Mouse (Mus musculus) lung, postnatal 0 days (tissue): Measurements from ENCODE around the gene Tmod3. TPM values are rescaled to one million over a fixed set of nuclear protein-coding genes. Genes with fewer than 3 reads are reported as not detected.
"Not testable (repeated sequence)": the region's sequence is repeated elsewhere in the genome, so short reads cannot be mapped to it uniquely, and the experiment has no call there.

Experiments
- ATAC-seq: fragments of 200-750 bp; cut with Nextera tagmentation; 2 replicates; pipeline ENCODE4 v1.8.0; 2017; ENCODE audit warnings: moderate library complexity
- DNase-seq: peaks from one replicate; pipeline ENCODE4 v3.0.0-alpha.2; 2016; ENCODE audit warnings: low spot score
- H3K27ac ChIP-seq: fragments of 300-500 bp; sonication (generic); 2 replicates; pipeline ENCODE4 v1.5.1; 2014; ENCODE audit warnings: antibody characterized with exemption, mild to moderate bottlenecking, low read length, mixed read lengths
- H3K27me3 ChIP-seq: fragments of 300-500 bp; sonication (generic); replicated peaks from 2 replicates; pipeline ENCODE4 v1.6.1; 2014; ENCODE audit warnings: low read length, mixed read lengths; ENCODE audit not compliant: insufficient read depth
- H3K36me3 ChIP-seq: fragments of 300-500 bp; sonication (generic); 2 replicates; pipeline ENCODE4 v1.6.1; 2014; ENCODE audit warnings: low read length, mixed read lengths; ENCODE audit not compliant: insufficient read depth
- H3K4me1 ChIP-seq: fragments of 300-500 bp; sonication (generic); 2 replicates; pipeline ENCODE4 v1.6.1; 2014; ENCODE audit warnings: antibody characterized with exemption, low read depth, low read length, mixed read lengths; ENCODE audit not compliant: insufficient read depth
- H3K4me2 ChIP-seq: fragments of 300-500 bp; sonication (generic); replicated peaks from 2 replicates; pipeline ENCODE4 v1.6.1; 2014; ENCODE audit warnings: low read depth, mild to moderate bottlenecking, low read length, moderate library complexity, mixed read lengths
- H3K4me3 ChIP-seq: fragments of 300-500 bp; sonication (generic); 2 replicates; pipeline ENCODE4 v1.5.1; 2014; ENCODE audit warnings: low read depth, low read length
- H3K9ac ChIP-seq: fragments of 300-500 bp; sonication (generic); replicated peaks from 2 replicates; pipeline ENCODE4 v1.6.1; 2014; ENCODE audit warnings: low read depth, mild to moderate bottlenecking
- H3K9me3 ChIP-seq: fragments of 300-500 bp; sonication (generic); 2 replicates; pipeline ENCODE4 v1.6.1; 2016; ENCODE audit warnings: low read length, mixed read lengths
- CTCF ChIP-seq: IDR thresholded peaks from 2 replicates; pipeline ENCODE4 v1.5.1; 2016; ENCODE audit warnings: antibody characterized with exemption, mild to moderate bottlenecking
- EP300 ChIP-seq: IDR thresholded peaks from 2 replicates; pipeline ENCODE4 v1.6.1; 2016; ENCODE audit warnings: antibody characterized with exemption, mild to moderate bottlenecking, control low read depth
- WGBS: fragments of 180-500 bp; shearing (Covaris S2); extraction: QIAGEN DNeasy Blood & Tissue Kit; methylation state at CpG from one replicate; pipeline ENCODE4 v1.1.7; 2014; 5-methylcytosine and 5-hydroxymethylcytosine counted together
- polyA plus RNA-seq: library from polyadenylated mRNA; unstranded; fragments of >200 nt; fragmentation: Nextera tagmentation; extraction: Ambion mirVana; gene quantifications from 2 replicates; pipeline ENCODE4 v1.2.1, GENCODE M21; 2015

The Tmod3 gene
- polyA plus RNA-seq, 1 experiment from 2014 or later: 183 TPM

DNA sequence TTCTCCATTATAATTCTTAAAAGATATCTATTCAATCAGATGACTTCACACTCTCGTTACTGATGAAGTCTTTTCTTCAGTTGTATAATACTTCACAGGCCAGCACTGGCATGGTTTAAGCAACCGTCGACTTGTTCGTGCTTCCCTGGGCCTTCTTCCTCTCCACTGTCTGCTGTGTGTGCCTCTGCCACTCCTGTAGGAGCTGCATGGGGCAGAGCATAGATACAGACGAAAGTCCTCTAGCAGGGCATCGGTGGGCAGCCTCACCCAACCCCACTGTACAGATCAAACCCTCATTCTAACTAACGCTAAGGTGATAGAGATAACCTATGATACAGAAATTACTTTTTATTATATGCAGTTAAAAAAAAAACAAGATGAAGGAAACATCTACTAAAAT, 60.9 kb downstream of the Tmod3 start:
- H3K36me3 ChIP-seq: peaks cover 43% of the 10 kb centered on the region; the same call in 1 of the 2 replicates
- no peaks in the 10 kb centered on the region for H3K4me1 ChIP-seq
- H3K4me2 ChIP-seq: no peak overlapping the region
- H3K27me3 ChIP-seq: no peaks in the 10 kb centered on the region
- ATAC-seq: no peak
- 95% methylated on average over 7 of the region's 7 CpGs for WGBS
- no peak overlapping the region for H3K9ac ChIP-seq
- no peak overlapping the region for H3K4me3 ChIP-seq
- no peaks in the 10 kb centered on the region for H3K9me3 ChIP-seq
- TF ChIP-seq EP300: no peak
- TF ChIP-seq CTCF: no peak
- H3K27ac ChIP-seq: no peak overlapping the region
- no peak for DNase-seq

- Histone ChIP-seq H3K4me3 (no peak overlapping the region), H3K4me1 (no peaks in the 10 kb centered on the region), H3K36me3 (peaks cover 24% of the 10 kb centered on the region; the same call in 1 of the 2 replicates), H3K27ac (no peak overlapping the region), H3K9ac (no peak overlapping the region), H3K9me3 (no peaks in the 10 kb centered on the region), H3K27me3 (no peaks in the 10 kb centered on the region), H3K4me2 (no peak overlapping the region)
- DNase-seq (no peak), ATAC-seq (no peak)
- TF ChIP-seq EP300 (no peak), CTCF (0 out of 2 replicates have a peak, but pooled peaks have one; percentile 3)
- 69% methylated on average over 10 of the region's 10 CpGs for WGBS
These were observed 63.5 kb downstream of the Tmod3 start for GRCm38 (mm10) chr9:75495945-75496344.

GRCm38 (mm10) chr9:75494407-75495005, 65.0 kb downstream of the Tmod3 start:
- no peak for TF ChIP-seq EP300
- TF ChIP-seq CTCF: no peak
- no peaks in the 10 kb centered on the region for H3K27me3 ChIP-seq
- H3K4me3 ChIP-seq: no peak overlapping the region
- no peak overlapping the region for H3K27ac ChIP-seq
- H3K4me1 ChIP-seq: no peaks in the 10 kb centered on the region
- H3K9me3 ChIP-seq: no peaks in the 10 kb centered on the region
- WGBS: 81% methylated on average over 9 of the region's 9 CpGs
- H3K36me3 ChIP-seq: peaks cover 19% of the 10 kb centered on the region; the same call in 1 of the 2 replicates
- DNase-seq (no peak), ATAC-seq (no peak)
- no peak overlapping the region for H3K9ac ChIP-seq
- no peak overlapping the region for H3K4me2 ChIP-seq

DNA sequence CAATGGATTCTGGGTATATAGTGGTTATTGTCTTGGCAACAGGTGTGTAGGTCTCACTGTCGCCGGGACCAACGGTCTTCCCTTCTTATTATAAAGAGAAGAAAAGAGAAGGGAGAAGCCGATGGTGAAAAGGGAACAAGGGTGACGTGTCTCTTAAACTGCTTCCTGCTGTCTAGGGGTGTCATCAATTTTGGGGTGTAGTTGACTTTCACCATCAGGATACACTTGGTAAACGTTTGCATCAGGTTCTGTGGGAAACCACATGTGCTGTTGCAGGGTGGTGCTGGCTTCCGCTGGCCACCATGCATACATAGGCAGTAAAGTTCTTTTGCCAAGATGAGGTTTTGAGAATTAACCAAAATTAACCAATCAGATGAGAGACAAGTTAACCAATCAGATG, 71.2 kb downstream of the Tmod3 start:
- H3K4me2 ChIP-seq, ATAC-seq, H3K4me3 ChIP-seq, H3K27ac ChIP-seq, H3K36me3 ChIP-seq, H3K9ac ChIP-seq, H3K4me1 ChIP-seq, H3K9me3 ChIP-seq, DNase-seq, H3K27me3 ChIP-seq: not testable (repeated sequence)
- 93% methylated on average over 7 of the region's 7 CpGs for WGBS

DNA sequence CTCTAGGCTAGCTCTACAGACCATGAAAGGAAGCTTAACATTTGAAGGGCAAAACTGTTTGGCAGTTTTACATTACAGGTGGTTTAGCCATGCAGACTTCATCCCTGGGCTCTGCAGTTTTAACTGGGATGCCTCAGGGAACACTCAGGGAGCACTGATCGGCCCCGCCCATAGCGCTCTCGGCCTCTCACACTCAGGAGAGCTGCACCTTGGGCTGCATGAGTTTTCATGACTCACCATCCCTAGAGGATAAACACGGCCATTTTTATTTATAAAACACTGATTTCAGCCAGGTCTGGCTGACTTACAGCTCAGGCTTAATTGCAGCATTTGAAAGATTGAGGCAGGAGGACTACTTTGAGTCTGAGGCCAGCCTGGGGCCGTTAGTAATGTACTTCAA, 74.2 kb downstream of the Tmod3 start:
- no peak overlapping the region for H3K4me2 ChIP-seq
- 83% methylated on average over 6 of the region's 6 CpGs for WGBS
- H3K4me3 ChIP-seq: no peak overlapping the region
- no peak for DNase-seq
- H3K4me1 ChIP-seq: no peaks in the 10 kb centered on the region
- no peaks in the 10 kb centered on the region for H3K27me3 ChIP-seq
- no peak for ATAC-seq
- H3K27ac ChIP-seq: no peak overlapping the region
- no peaks in the 10 kb centered on the region for H3K9me3 ChIP-seq
- H3K36me3 ChIP-seq: no peaks in the 10 kb centered on the region
- TF ChIP-seq EP300 (no peak), CTCF (no peak)
- H3K9ac ChIP-seq: no peak overlapping the region

- no peak overlapping the region for H3K4me2 ChIP-seq
- H3K27ac ChIP-seq: no peak overlapping the region
- ATAC-seq (no peak), DNase-seq (no peak)
- no peaks in the 10 kb centered on the region for H3K4me1 ChIP-seq
- no peaks in the 10 kb centered on the region for H3K36me3 ChIP-seq
- no peaks in the 10 kb centered on the region for H3K27me3 ChIP-seq
- no peak overlapping the region for H3K9ac ChIP-seq
- no peaks in the 10 kb centered on the region for H3K9me3 ChIP-seq
- no peak overlapping the region for H3K4me3 ChIP-seq
- WGBS: 90% methylated on average over 5 of the region's 5 CpGs
- TF ChIP-seq CTCF: no peak
- TF ChIP-seq EP300: no peak
These were observed 78.9 kb downstream of the Tmod3 start for GRCm38 (mm10) chr9:75480536-75481075.
